Mouse (Mus musculus) mesoderm, embryonic 11.5 days (tissue): ENCODE measurements around the gene Tdp1.
A peak's percentile ranks its signal among the peaks of the same experiment; 100 is the strongest.

ENCODE experiments used
- DNase-seq: peaks from one replicate; pipeline ENCODE4 v3.0.0-alpha.2; 2012; ENCODE audit warnings: low read depth, low spot score

Tdp1 gene

GRCm38 (mm10) chr12:99898248-99898870, 14.0 kb downstream of the Tdp1 start:
- no peak for DNase-seq

GRCm38 (mm10) chr12:99899991-99900390, 15.7 kb downstream of the Tdp1 start:
- DNase-seq: no peak

- no peak for DNase-seq
These were observed 17.9 kb downstream of the Tdp1 start for GRCm38 (mm10) chr12:99901973-99902866.

GRCm38 (mm10) chr12:99902867-99903370, 18.6 kb downstream of the Tdp1 start:
- DNase-seq: no peak

GRCm38 (mm10) chr12:99904537-99904936, 20.2 kb downstream of the Tdp1 start:
- DNase-seq: no peak

GRCm38 (mm10) chr12:99911466-99911865, 27.1 kb downstream of the Tdp1 start:
- DNase-seq: no peak

GRCm38 (mm10) chr12:99917800-99918427, 33.6 kb downstream of the Tdp1 start:
- DNase-seq: no peak

- no peak for DNase-seq
These were observed 35.3 kb downstream of the Tdp1 start for GRCm38 (mm10) chr12:99919636-99920035.

- peak; percentile 20 for DNase-seq
These were observed 36.7 kb downstream of the Tdp1 start for GRCm38 (mm10) chr12:99921045-99921444.

- peak; percentile 34 for DNase-seq
These were observed 38.9 kb downstream of the Tdp1 start for GRCm38 (mm10) chr12:99923131-99923606.

- no peak for DNase-seq
These were observed 39.4 kb downstream of the Tdp1 start for GRCm38 (mm10) chr12:99923703-99924102.

GRCm38 (mm10) chr12:99928311-99928710, 44.0 kb downstream of the Tdp1 start:
- DNase-seq: no peak

GRCm38 (mm10) chr12:99929160-99929559, 44.8 kb downstream of the Tdp1 start:
- DNase-seq: no peak

- DNase-seq: no peak
These were observed 47.9 kb downstream of the Tdp1 start for GRCm38 (mm10) chr12:99932245-99932644.

GRCm38 (mm10) chr12:99933630-99934029, 49.3 kb downstream of the Tdp1 start:
- DNase-seq: no peak

GRCm38 (mm10) chr12:99935403-99935802, 51.1 kb downstream of the Tdp1 start:
- no peak for DNase-seq

- DNase-seq: no peak
These were observed 54.2 kb downstream of the Tdp1 start for GRCm38 (mm10) chr12:99938476-99938875.

- no peak for DNase-seq
These were observed 54.9 kb downstream of the Tdp1 start for GRCm38 (mm10) chr12:99939179-99939578.

GRCm38 (mm10) chr12:99940704-99941103, 56.4 kb downstream of the Tdp1 start:
- DNase-seq: no peak

GRCm38 (mm10) chr12:99942441-99942840, 58.1 kb downstream of the Tdp1 start:
- no peak for DNase-seq

- peak; percentile 57 for DNase-seq
These were observed 68.6 kb downstream of the Tdp1 start for GRCm38 (mm10) chr12:99952928-99953327.

GRCm38 (mm10) chr12:99956411-99956810, 72.1 kb downstream of the Tdp1 start:
- no peak for DNase-seq
